Mouse (Mus musculus) heart, embryonic 14.5 days (tissue): ENCODE measurements around the gene Bcl2l1. TPM values are rescaled to one million over a fixed set of nuclear protein-coding genes. Genes with fewer than 3 reads are reported as not detected.
A peak's percentile ranks its signal among the peaks of the same experiment; 100 is the strongest.

ENCODE experiments used
- ATAC-seq: fragments of 200-750 bp; cut with Nextera tagmentation; 2 replicates; pipeline ENCODE4 v1.8.0; 2017; ENCODE audit warnings: low read depth, moderate TSS enrichment; ENCODE audit not compliant: insufficient number of reproducible peaks, insufficient read depth, low FRiP score
- H3K27ac ChIP-seq, 2 experiments: fragments of 200-500 bp in 1 of 2; fragments of 300-500 bp in 1 of 2; sonication (generic) in 1 of 2; replicated peaks in 1 of 2; 2 replicates each; pipeline ENCODE4 v1.5.1; 2012 to 2014; ENCODE audit warnings: low read depth in 2 of 2, low read length in 2 of 2, control low read depth in 1 of 2, mild to moderate bottlenecking in 1 of 2, mixed read lengths in 1 of 2; ENCODE audit not compliant: control insufficient read depth in 1 of 2, insufficient read depth in 1 of 2
- H3K27me3 ChIP-seq: fragments of 300-500 bp; sonication (generic); 2 replicates; pipeline ENCODE4 v1.6.1; 2014; ENCODE audit warnings: mild to moderate bottlenecking, low read length, control low read depth; ENCODE audit not compliant: control insufficient read depth, insufficient read depth
- H3K36me3 ChIP-seq: fragments of 300-500 bp; sonication (generic); 2 replicates; pipeline ENCODE4 v1.6.1; 2014; ENCODE audit warnings: mild to moderate bottlenecking, control low read depth, low read length, mixed read lengths; ENCODE audit not compliant: control insufficient read depth, insufficient read depth
- H3K4me1 ChIP-seq, 2 experiments: fragments of 200-500 bp in 1 of 2; fragments of 300-500 bp in 1 of 2; sonication (generic) in 1 of 2; 2 replicates each; pipeline ENCODE4 v1.6.1; 2012 to 2014; ENCODE audit warnings: low read length in 2 of 2, control low read depth in 1 of 2, mixed read lengths in 1 of 2; ENCODE audit not compliant: control insufficient read depth in 2 of 2, insufficient read depth in 2 of 2
- H3K4me2 ChIP-seq: fragments of 300-500 bp; sonication (generic); 2 replicates; pipeline ENCODE4 v1.6.1; 2014; ENCODE audit warnings: mild to moderate bottlenecking, low read length
- H3K4me3 ChIP-seq, 2 experiments: fragments of 200-500 bp in 1 of 2; fragments of 300-500 bp in 1 of 2; sonication (generic) in 1 of 2; 2 replicates each; pipeline ENCODE4 v1.5.1; 2012 to 2014; ENCODE audit warnings: low read length in 2 of 2, mild to moderate bottlenecking in 2 of 2, control low read depth in 1 of 2, low read depth in 1 of 2, moderate library complexity in 1 of 2; ENCODE audit not compliant: control insufficient read depth in 1 of 2, insufficient read depth in 1 of 2
- H3K9ac ChIP-seq: fragments of 300-500 bp; sonication (generic); 2 replicates; pipeline ENCODE4 v1.6.1; 2014; ENCODE audit warnings: mild to moderate bottlenecking, low read length
- H3K9me3 ChIP-seq: fragments of 300-500 bp; sonication (generic); 2 replicates; pipeline ENCODE4 v1.6.1; 2016; ENCODE audit warnings: low read length, control low read depth; ENCODE audit not compliant: control insufficient read depth
- WGBS: fragments of 180-500 bp; shearing (Covaris S2); extraction: QIAGEN DNeasy Blood & Tissue Kit; methylation state at CpG from one replicate; pipeline ENCODE4 v1.1.7; 2014; 5-methylcytosine and 5-hydroxymethylcytosine counted together
- polyA plus RNA-seq: library from polyadenylated mRNA; unstranded; fragments of >200 nt; fragmentation: Nextera tagmentation; extraction: Ambion mirVana; gene quantifications from 2 replicates; pipeline ENCODE4 v1.2.1, GENCODE M21; 2014

The Bcl2l1 gene
- polyA plus RNA-seq, 1 experiment from 2014 or later, result 59.0 TPM

DNA sequence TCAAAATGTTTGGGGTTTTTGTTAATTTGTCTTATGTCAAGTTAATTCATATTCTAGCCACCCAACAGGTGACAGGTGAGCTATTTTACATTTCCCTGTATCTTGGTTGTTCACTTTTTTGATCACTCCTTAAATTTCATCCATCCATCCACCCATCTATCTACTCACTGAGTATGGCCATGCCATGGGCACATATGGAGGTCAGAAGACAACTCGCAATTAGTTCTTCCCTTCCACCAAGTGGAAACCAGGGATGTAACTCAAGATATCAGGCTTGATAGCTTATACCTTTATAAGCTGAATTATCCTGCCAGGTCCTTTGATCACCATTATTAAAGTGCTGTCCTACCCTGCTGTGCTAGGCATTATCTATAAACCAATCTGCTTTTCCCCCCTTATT is 7.8 kb downstream of the Bcl2l1 start:
- peaks cover 29 to 59% of the 10 kb centered on the region in 2 experiments for H3K4me1 ChIP-seq
- no peaks in the 10 kb centered on the region for H3K27me3 ChIP-seq
- ATAC-seq, result no peak
- H3K9me3 ChIP-seq, result no peaks in the 10 kb centered on the region
- no peak overlapping the region for H3K27ac ChIP-seq
- WGBS, result 94% methylated on average over 1 of the region's 1 CpGs
- H3K4me3 ChIP-seq, result no peak overlapping the region
- H3K36me3 ChIP-seq, result peaks cover 13% of the 10 kb centered on the region; the same call in 1 of the 2 replicates
- H3K9ac ChIP-seq, result no peak overlapping the region
- H3K4me2 ChIP-seq, result no peak overlapping the region

DNA sequence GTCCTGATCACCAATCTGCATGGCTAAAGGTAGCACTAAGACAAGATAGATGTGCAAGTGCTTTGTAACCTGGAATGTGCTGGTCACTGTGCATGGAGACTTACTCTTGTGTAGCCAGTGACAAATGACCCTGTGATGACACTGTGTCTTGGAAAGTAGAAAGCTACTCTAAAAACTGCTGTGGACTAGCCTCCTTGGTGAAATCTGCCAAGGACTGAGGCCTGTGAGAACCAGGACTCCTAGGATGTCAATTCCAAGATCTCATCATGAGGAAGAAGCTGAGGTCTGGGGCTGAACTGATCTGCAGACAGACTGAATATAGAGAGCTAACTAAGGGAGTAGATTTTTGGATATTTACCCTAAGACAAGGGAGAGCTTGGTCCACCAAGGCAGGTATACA is 10.0 kb downstream of the Bcl2l1 start:
- H3K9me3 ChIP-seq, result no peaks in the 10 kb centered on the region
- H3K9ac ChIP-seq, result no peak overlapping the region
- H3K36me3 ChIP-seq, result peaks cover 8% of the 10 kb centered on the region; the same call in 1 of the 2 replicates
- ATAC-seq, result no peak
- H3K27me3 ChIP-seq, result no peaks in the 10 kb centered on the region
- peak overlapping the region; percentile 11; the same call in 1 of the 2 replicates for H3K4me2 ChIP-seq
- H3K4me3 ChIP-seq, result no peak overlapping the region
- H3K4me1 ChIP-seq, result peaks cover 37 to 59% of the 10 kb centered on the region in 2 experiments
- H3K27ac ChIP-seq, result peak overlapping the region; percentile 86 to 88

DNA sequence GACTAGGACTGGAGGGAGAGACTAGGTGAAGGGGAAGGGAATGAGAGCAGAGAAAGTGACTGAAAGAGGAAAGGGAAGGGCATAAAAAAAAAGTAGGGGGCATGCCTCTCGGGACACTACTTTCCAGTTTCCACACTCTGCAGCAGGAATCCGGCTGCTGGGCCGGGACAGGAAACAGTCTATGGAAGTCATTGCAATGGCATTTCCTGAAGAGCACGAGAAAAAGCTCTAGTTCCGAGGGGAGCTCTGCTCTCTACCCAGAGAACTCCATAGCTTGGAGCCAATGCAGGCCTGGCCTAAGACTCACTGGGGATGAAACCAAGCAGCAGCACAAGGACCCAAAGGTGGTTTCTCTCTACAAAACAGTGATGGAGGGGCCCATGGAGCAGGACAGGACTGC is 10.5 kb downstream of the Bcl2l1 start:
- H3K36me3 ChIP-seq, result peaks cover 8% of the 10 kb centered on the region; the same call in 1 of the 2 replicates
- H3K27me3 ChIP-seq, result no peaks in the 10 kb centered on the region
- H3K9ac ChIP-seq, result no peak overlapping the region
- 29% methylated on average over 5 of the region's 5 CpGs for WGBS
- ATAC-seq, result peak; percentile 72
- no peaks in the 10 kb centered on the region for H3K9me3 ChIP-seq
- H3K4me2 ChIP-seq, result peak overlapping the region; percentile 11
- no peak overlapping the region for H3K4me3 ChIP-seq
- peak overlapping the region; percentile 86 to 89 for H3K27ac ChIP-seq
- H3K4me1 ChIP-seq, result peaks cover 37 to 61% of the 10 kb centered on the region in 2 experiments

DNA sequence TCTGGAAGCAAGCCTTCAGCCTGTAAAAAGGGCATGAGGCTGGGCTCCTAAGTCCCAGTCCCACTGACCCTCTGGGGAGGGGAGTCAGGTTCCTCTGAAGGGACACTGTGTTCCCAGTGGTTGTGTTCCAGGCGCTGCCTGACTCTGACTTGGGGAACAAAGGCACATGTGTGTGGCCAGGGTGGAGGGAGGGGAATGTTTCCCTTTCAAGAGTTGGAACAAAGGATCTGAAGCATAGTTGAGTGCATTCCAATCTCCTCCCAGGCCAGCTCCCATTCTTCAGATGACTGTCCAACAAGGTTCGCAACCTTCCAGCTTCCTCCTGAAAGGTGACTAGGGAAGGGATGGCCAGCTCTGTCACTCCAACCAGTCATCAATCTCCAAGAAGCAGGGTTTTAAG is 11.2 kb downstream of the Bcl2l1 start:
- Histone ChIP-seq H3K27ac (peak overlapping the region; percentile 86 to 89), H3K36me3 (peaks cover 8% of the 10 kb centered on the region; the same call in 1 of the 2 replicates), H3K4me3 (no peak overlapping the region), H3K4me1 (peaks cover 36 to 61% of the 10 kb centered on the region in 2 experiments), H3K9me3 (no peaks in the 10 kb centered on the region), H3K27me3 (no peaks in the 10 kb centered on the region), H3K4me2 (peak overlapping the region; percentile 11), H3K9ac (peak overlapping the region; percentile 52; the same call in 1 of the 2 replicates)
- WGBS, result 17% methylated on average over 2 of the region's 2 CpGs
- peak; percentile 32; the same call in 1 of the 2 replicates for ATAC-seq

DNA sequence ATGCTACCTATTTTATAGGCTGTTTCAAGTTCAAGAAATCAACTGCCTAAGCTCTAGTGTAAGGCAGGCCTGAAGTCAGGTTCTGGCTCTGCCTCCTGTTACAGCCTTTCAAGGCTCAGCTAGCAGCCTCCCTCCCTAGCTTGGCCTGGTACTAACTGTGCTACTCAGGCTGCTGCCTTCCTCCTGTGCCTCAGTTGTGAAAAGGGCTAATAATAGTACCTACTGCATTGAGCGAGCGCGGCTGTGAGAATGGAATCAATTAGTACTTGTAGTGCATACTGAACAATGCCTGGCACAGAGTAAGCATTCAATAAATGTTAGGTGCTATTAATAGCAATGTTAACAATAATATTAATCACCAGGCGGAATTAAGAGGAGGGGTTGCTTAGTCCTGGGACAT is 11.6 kb downstream of the Bcl2l1 start:
- no peak for ATAC-seq
- WGBS, result 36% methylated on average over 4 of the region's 4 CpGs
- peaks cover 33 to 58% of the 10 kb centered on the region in 2 experiments for H3K4me1 ChIP-seq

DNA sequence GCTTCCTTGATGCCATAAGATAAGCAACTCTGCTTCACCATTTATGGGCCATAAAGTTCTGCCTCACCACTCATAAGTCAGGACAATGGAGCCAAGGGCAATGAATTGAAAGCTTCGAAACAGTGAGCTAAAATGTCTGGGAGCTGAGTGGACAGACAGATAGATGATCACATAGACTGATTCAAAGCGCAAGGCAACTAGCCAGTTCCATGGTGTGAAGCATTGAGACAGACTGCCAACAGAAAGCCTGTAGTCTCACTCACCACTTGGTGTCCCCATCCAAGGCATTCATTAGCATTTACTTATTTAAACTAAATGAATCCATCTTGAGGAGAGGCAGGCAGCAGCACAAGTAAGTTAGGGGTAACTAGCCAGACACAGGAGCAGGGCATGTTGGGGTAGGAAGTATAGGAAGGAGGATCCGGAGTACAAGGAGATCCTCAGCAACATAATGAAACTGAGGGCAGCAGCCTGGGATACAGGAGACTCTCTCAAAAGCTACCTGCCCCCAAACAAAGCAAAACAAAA is 12.4 kb downstream of the Bcl2l1 start:
- Histone ChIP-seq H3K4me1 (peaks cover 33 to 59% of the 10 kb centered on the region in 2 experiments), H3K4me2 (no peak overlapping the region), H3K9ac (peak overlapping the region; percentile 52; the same call in 1 of the 2 replicates)

More for the DNA sequence above, 11.6 kb downstream of the Bcl2l1 start:
- Histone ChIP-seq H3K27me3 (no peaks in the 10 kb centered on the region), H3K4me2 (peak overlapping the region; percentile 11), H3K36me3 (peaks cover 8% of the 10 kb centered on the region; the same call in 1 of the 2 replicates), H3K4me3 (no peak overlapping the region), H3K9ac (peak overlapping the region; percentile 52), H3K9me3 (no peaks in the 10 kb centered on the region), H3K27ac (peak overlapping the region; percentile 86 to 89)

DNA sequence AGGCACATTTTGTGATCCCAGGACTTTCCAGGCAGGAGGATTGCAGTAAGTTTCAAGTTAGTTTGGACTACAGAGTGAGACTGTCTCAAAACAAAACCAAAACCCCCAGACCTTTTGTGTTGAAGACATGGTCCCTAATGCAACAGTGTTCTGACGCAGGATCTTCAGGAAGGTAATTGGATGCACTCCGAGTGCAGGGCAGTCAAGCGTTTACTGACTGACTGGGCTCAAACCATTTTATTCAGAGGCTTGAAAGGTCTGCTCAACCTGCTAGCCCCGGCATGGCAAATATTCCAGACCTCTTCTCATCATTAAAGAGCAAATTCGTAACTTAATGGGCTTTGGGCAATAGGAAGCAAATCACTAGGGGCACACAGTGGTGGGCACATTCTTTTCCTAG is 12.8 kb downstream of the Bcl2l1 start:
- Histone ChIP-seq H3K9ac (no peak overlapping the region), H3K27me3 (no peaks in the 10 kb centered on the region), H3K4me3 (no peak overlapping the region), H3K36me3 (peaks cover 8% of the 10 kb centered on the region; the same call in 1 of the 2 replicates), H3K4me2 (peak overlapping the region; percentile 31), H3K9me3 (no peaks in the 10 kb centered on the region), H3K4me1 (peaks cover 33 to 61% of the 10 kb centered on the region in 2 experiments), H3K27ac (peak overlapping the region in 1 of 2 experiments; percentile 86; a peak in 2 of 4 replicates)
- WGBS, result 92% methylated on average over 5 of the region's 5 CpGs
- ATAC-seq, result no peak

More for the DNA sequence above, 12.4 kb downstream of the Bcl2l1 start:
- 97% methylated on average over 3 of the region's 3 CpGs for WGBS
- peaks cover 8% of the 10 kb centered on the region; the same call in 1 of the 2 replicates for H3K36me3 ChIP-seq
- H3K27me3 ChIP-seq, result no peaks in the 10 kb centered on the region
- no peaks in the 10 kb centered on the region for H3K9me3 ChIP-seq
- H3K27ac ChIP-seq, result peak overlapping the region; percentile 86 to 89
- no peak for ATAC-seq
- no peak overlapping the region for H3K4me3 ChIP-seq
